Mouse (Mus musculus): ENCODE results near the gene Dock2. TPM values are rescaled to one million over a fixed set of nuclear protein-coding genes. Genes with fewer than 3 reads are reported as not detected.
A peak's percentile ranks its signal among the peaks of the same experiment; 100 is the strongest.
"Not testable (repeated sequence)": the region's sequence is repeated elsewhere in the genome, so short reads cannot be mapped to it uniquely, and the experiment has no call there.

The Dock2 gene
- polyA plus RNA-seq, 2 experiments = 1.6 to 2.6 TPM

- Histone ChIP-seq H3K36me3 (ENCODE audit: control insufficient read depth, insufficient read depth, low read length) (peaks cover 60% of the 10 kb centered on the region), H3K9me3 (ENCODE audit: control insufficient read depth, low read length) (no peaks in the 10 kb centered on the region), H3K4me3 (replicated peaks; ENCODE audit: low read length) (no peak overlapping the region), H3K4me2 (replicated peaks; ENCODE audit: low read depth, low read length, severe bottlenecking) (no peak overlapping the region), H3K27ac (replicated peaks; ENCODE audit: low read depth, low read length) (no peak overlapping the region), H3K4me1 (ENCODE audit: control insufficient read depth, insufficient read depth, low read length) (no peaks in the 10 kb centered on the region), H3K27me3 (ENCODE audit: control insufficient read depth, insufficient read depth, low read length) (no peaks in the 10 kb centered on the region), H3K9ac (ENCODE audit: low read depth, low read length, severe bottlenecking) (no peak overlapping the region)
- TF ChIP-seq POLR2A (IDR thresholded peaks at IDR 0.05; ENCODE audit: borderline replicate concordance, extremely low read depth, insufficient read depth, insufficient read length) = no peak
- DNase-seq (ENCODE audit: low spot score) = no peak
- 86% methylated on average over 6 of the region's 6 CpGs for WGBS
- no peak for ATAC-seq (ENCODE audit: low FRiP score, low read depth)
Observed at GRCm38 (mm10) chr11:34814319-34814718, 30.6 kb upstream of the Dock2 start.

GRCm38 (mm10) chr11:34805026-34805425 lies 21.3 kb upstream of the Dock2 start:
- H3K27me3 ChIP-seq (ENCODE audit: control insufficient read depth, insufficient read depth, low read length); H3K36me3 ChIP-seq (ENCODE audit: control insufficient read depth, insufficient read depth, low read length); H3K27ac ChIP-seq (replicated peaks; ENCODE audit: low read depth, low read length); ATAC-seq (ENCODE audit: low FRiP score, low read depth); H3K4me3 ChIP-seq (replicated peaks; ENCODE audit: low read length); DNase-seq (ENCODE audit: low spot score); H3K9me3 ChIP-seq (ENCODE audit: control insufficient read depth, low read length); H3K4me2 ChIP-seq (replicated peaks; ENCODE audit: low read depth, low read length, severe bottlenecking); H3K9ac ChIP-seq (ENCODE audit: low read depth, low read length, severe bottlenecking); H3K4me1 ChIP-seq (ENCODE audit: control insufficient read depth, insufficient read depth, low read length): not testable (repeated sequence)
- WGBS = 69% methylated on average over 4 of the region's 4 CpGs

DNA sequence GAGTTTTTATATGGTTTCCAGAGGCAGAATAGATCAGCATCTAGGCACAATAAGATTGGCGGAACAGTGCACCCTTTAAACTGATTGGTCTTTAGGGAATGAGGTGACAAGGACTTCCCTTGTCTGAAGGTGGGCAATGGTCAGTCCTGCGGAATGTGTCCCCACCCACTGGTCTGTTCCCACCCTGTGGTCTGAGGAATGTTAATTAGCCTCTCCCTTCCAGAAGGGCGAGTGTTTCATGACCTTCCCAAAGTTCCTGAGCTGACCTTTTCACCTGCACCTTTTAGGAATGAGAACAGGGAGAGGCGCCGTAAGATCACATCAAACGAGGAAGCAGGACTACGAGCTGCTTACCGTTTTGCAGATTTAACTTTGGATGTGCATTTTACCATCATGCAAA lies 14.4 kb upstream of the Dock2 start:
- not testable (repeated sequence) for H3K9me3 ChIP-seq (ENCODE audit: control insufficient read depth, low read length); H3K4me2 ChIP-seq (replicated peaks; ENCODE audit: low read depth, low read length, severe bottlenecking); H3K4me3 ChIP-seq (replicated peaks; ENCODE audit: low read length); DNase-seq (ENCODE audit: low spot score); H3K4me1 ChIP-seq (ENCODE audit: control insufficient read depth, insufficient read depth, low read length); H3K27me3 ChIP-seq (ENCODE audit: control insufficient read depth, insufficient read depth, low read length); ATAC-seq (ENCODE audit: low FRiP score, low read depth); H3K9ac ChIP-seq (ENCODE audit: low read depth, low read length, severe bottlenecking); H3K36me3 ChIP-seq (ENCODE audit: control insufficient read depth, insufficient read depth, low read length); H3K27ac ChIP-seq (replicated peaks; ENCODE audit: low read depth, low read length)
- WGBS = 41% methylated on average over 8 of the region's 8 CpGs

DNA sequence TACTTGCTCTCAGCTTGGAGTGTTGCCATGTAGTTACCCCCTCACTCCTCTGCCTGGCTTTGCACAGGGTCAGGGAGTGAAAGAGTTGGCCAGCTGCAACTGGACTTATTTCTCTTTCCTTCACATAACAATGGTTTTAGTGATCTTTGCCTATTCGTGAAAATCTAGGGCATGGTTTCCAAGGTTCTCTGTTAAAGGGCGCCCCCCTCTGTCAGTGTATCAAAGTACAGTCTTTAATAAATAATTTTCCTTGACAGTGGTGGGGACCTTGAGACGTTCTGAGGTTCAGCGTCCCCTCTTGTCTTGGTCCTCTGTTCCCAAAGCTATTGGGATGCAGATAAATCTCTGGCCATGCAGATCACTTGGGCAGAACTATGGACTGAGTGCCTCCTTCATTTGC lies 12.4 kb upstream of the Dock2 start:
- H3K27me3 ChIP-seq (ENCODE audit: control insufficient read depth, insufficient read depth, low read length) = no peaks in the 10 kb centered on the region
- no peak for DNase-seq (ENCODE audit: low spot score)

DNA sequence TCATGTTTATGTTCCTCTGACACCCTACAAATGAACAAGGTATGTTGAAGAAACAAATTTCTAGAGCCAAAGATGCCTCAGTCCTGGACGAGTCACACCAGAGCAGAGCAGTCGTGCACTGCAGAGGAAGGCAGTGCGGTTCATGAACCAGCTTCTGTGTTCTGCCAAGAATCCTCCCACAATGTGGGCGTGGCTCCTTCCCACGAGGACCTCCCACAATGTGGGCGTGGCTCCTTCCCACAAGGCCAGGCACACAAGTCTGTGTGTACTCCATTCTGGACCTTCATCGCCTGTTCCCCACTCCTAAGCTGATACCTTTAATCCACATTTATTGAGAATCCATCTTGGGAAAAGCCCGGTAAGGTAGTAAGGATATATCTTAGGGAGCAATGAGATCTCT lies 8.2 kb upstream of the Dock2 start:
- no peak overlapping the region for H3K4me3 ChIP-seq (replicated peaks; ENCODE audit: low read length)
- no peak for ATAC-seq (ENCODE audit: low FRiP score, low read depth)
- no peaks in the 10 kb centered on the region for H3K27me3 ChIP-seq (ENCODE audit: control insufficient read depth, insufficient read depth, low read length)
- no peak overlapping the region for H3K27ac ChIP-seq (replicated peaks; ENCODE audit: low read depth, low read length)
- WGBS = 64% methylated on average over 8 of the region's 8 CpGs
- no peaks in the 10 kb centered on the region for H3K9me3 ChIP-seq (ENCODE audit: control insufficient read depth, low read length)
- no peaks in the 10 kb centered on the region for H3K4me1 ChIP-seq (ENCODE audit: control insufficient read depth, insufficient read depth, low read length)
- H3K36me3 ChIP-seq (ENCODE audit: control insufficient read depth, insufficient read depth, low read length) = no peaks in the 10 kb centered on the region
- no peak for TF ChIP-seq POLR2A (IDR thresholded peaks at IDR 0.05; ENCODE audit: borderline replicate concordance, extremely low read depth, insufficient read depth, insufficient read length)
- DNase-seq (ENCODE audit: low spot score) = no peak
- no peak overlapping the region for H3K4me2 ChIP-seq (replicated peaks; ENCODE audit: low read depth, low read length, severe bottlenecking)
- H3K9ac ChIP-seq (ENCODE audit: low read depth, low read length, severe bottlenecking) = no peak overlapping the region

More for the DNA sequence above, 12.4 kb upstream of the Dock2 start:
- no peaks in the 10 kb centered on the region for H3K4me1 ChIP-seq (ENCODE audit: control insufficient read depth, insufficient read depth, low read length)
- H3K9me3 ChIP-seq (ENCODE audit: control insufficient read depth, low read length) = no peaks in the 10 kb centered on the region
- no peak for ATAC-seq (ENCODE audit: low FRiP score, low read depth)
- 29% methylated on average over 4 of the region's 4 CpGs for WGBS
- H3K4me2 ChIP-seq (replicated peaks; ENCODE audit: low read depth, low read length, severe bottlenecking) = no peak overlapping the region
- TF ChIP-seq POLR2A (IDR thresholded peaks at IDR 0.05; ENCODE audit: borderline replicate concordance, extremely low read depth, insufficient read depth, insufficient read length) = no peak
- no peaks in the 10 kb centered on the region for H3K36me3 ChIP-seq (ENCODE audit: control insufficient read depth, insufficient read depth, low read length)
- H3K27ac ChIP-seq (replicated peaks; ENCODE audit: low read depth, low read length) = no peak overlapping the region
- H3K4me3 ChIP-seq (replicated peaks; ENCODE audit: low read length) = no peak overlapping the region
- H3K9ac ChIP-seq (ENCODE audit: low read depth, low read length, severe bottlenecking) = no peak overlapping the region

GRCm38 (mm10) chr11:34784864-34785263 lies 1.2 kb upstream of the Dock2 start:
- Histone ChIP-seq H3K27me3 (ENCODE audit: control insufficient read depth, insufficient read depth, low read length) (no peaks in the 10 kb centered on the region), H3K4me3 (replicated peaks; ENCODE audit: low read length) (no peak overlapping the region), H3K36me3 (ENCODE audit: control insufficient read depth, insufficient read depth, low read length) (no peaks in the 10 kb centered on the region), H3K4me2 (replicated peaks; ENCODE audit: low read depth, low read length, severe bottlenecking) (no peak overlapping the region), H3K27ac (replicated peaks; ENCODE audit: low read depth, low read length) (no peak overlapping the region), H3K4me1 (ENCODE audit: control insufficient read depth, insufficient read depth, low read length) (no peaks in the 10 kb centered on the region), H3K9me3 (ENCODE audit: control insufficient read depth, low read length) (no peaks in the 10 kb centered on the region), H3K9ac (ENCODE audit: low read depth, low read length, severe bottlenecking) (no peak overlapping the region)
- no peak for TF ChIP-seq POLR2A (IDR thresholded peaks at IDR 0.05; ENCODE audit: borderline replicate concordance, extremely low read depth, insufficient read depth, insufficient read length)
- DNase-seq (ENCODE audit: low spot score) = peak; percentile 7
- ATAC-seq (ENCODE audit: low FRiP score, low read depth) = no peak
